Mouse (Mus musculus): ENCODE results near the gene 4932415D10Rik. TPM values are rescaled to one million over a fixed set of nuclear protein-coding genes. Genes with fewer than 3 reads are reported as not detected.

4932415D10Rik gene
- polyA plus RNA-seq (2012; ENCODE audit: insufficient read depth, insufficient read length, low replicate concordance, missing spikeins): not detected in 2 replicates

DNA sequence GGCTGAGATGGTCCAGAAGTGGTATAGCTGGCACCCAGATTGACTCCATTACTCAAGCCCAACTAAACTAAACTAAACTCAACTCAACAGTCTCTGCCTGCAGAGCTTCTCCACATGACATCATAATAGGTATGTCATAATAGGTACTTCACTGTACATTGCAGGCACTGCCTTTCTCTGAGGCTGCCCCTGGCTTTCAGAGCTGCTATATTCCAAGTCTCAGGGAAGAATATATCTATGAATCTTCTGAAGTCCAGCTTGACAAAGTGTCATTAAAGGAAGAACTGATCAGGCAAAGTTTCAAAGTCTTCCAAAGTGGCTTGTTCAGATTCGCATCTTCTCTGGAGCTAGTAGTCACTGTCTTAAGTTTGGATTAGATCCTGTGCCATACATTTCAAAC is at the start of gene 4932415D10Rik:
TSS of gene 4932415D10Rik (minus strand) at position 101 of the 400 bp plus-strand sequence.
- 94% methylated on average over 1 of the region's 1 CpGs for WGBS
- TF ChIP-seq CTCF (IDR thresholded peaks at IDR 0.05; ENCODE audit: insufficient read depth, low read depth, low read length): no peak
- TF ChIP-seq POLR2A (IDR thresholded peaks at IDR 0.05; ENCODE audit: insufficient read depth, low read depth, low read length): no peak

DNA sequence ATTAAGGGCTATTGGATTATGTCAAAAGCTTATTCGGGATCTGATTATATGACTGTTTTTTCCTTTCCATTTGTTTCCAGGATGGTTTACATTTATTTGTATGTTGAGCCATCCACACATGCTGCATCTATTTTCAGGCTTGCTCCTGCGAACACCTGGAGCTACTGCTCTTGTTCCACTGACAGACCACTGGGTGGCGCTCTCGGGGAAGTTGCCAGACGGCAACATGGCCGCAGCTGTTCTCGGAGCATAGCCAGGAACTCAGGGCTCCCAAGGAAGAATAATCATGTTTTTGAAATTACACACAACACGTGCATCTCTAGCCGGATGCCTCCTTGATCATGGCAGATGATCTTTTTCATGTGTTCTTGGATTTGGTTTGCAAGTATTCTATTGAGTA is 45.5 kb upstream of the 4932415D10Rik start:
- Histone ChIP-seq H3K4me3 (ENCODE audit: insufficient read depth, low read depth, low read length) (no peak overlapping the region), H3K4me1 (ENCODE audit: control insufficient read depth, insufficient read depth, low read length) (no peaks in the 10 kb centered on the region), H3K27ac (ENCODE audit: insufficient read depth, low read depth, low read length) (no peak overlapping the region)
- 92% methylated on average over 9 of the region's 9 CpGs for WGBS
- no peak for TF ChIP-seq CTCF (IDR thresholded peaks at IDR 0.05; ENCODE audit: insufficient read depth, low read depth, low read length)
- no peak for TF ChIP-seq POLR2A (IDR thresholded peaks at IDR 0.05; ENCODE audit: insufficient read depth, low read depth, low read length)

More for the DNA sequence above, at the start of gene 4932415D10Rik:
- Histone ChIP-seq H3K27ac (ENCODE audit: insufficient read depth, low read depth, low read length) (no peak within 1 kb of the TSS), H3K4me3 (ENCODE audit: insufficient read depth, low read depth, low read length) (no peak within 1 kb of the TSS), H3K4me1 (ENCODE audit: control insufficient read depth, insufficient read depth, low read length) (no peaks in the 10 kb centered on the region)

DNA sequence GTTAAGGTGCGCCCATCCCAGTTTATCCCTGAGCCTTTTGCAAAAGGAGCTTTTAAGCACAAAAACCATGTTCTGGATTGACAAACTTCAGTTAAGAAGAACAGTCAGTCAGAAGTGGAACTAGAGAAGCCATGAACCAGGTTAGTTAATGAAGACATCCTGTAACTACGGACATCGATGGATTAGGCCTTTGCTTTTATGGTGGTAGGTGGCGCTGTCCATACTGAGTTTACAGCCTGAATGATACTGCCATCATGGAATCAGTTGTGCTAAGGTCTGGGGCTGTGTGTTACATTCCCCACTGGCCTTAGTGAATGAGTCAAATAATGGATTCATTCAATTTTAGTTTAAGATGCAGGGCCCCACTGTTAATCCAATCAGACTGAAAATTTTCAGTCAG is 39.0 kb upstream of the 4932415D10Rik start:
- H3K27ac ChIP-seq (ENCODE audit: insufficient read depth, low read depth, low read length): no peak overlapping the region
- no peak overlapping the region for H3K4me3 ChIP-seq (ENCODE audit: insufficient read depth, low read depth, low read length)
- H3K4me1 ChIP-seq (ENCODE audit: control insufficient read depth, insufficient read depth, low read length): no peaks in the 10 kb centered on the region
- TF ChIP-seq POLR2A (IDR thresholded peaks at IDR 0.05; ENCODE audit: insufficient read depth, low read depth, low read length) (no peak), CTCF (IDR thresholded peaks at IDR 0.05; ENCODE audit: insufficient read depth, low read depth, low read length) (no peak)
- WGBS: 96% methylated on average over 4 of the region's 4 CpGs

DNA sequence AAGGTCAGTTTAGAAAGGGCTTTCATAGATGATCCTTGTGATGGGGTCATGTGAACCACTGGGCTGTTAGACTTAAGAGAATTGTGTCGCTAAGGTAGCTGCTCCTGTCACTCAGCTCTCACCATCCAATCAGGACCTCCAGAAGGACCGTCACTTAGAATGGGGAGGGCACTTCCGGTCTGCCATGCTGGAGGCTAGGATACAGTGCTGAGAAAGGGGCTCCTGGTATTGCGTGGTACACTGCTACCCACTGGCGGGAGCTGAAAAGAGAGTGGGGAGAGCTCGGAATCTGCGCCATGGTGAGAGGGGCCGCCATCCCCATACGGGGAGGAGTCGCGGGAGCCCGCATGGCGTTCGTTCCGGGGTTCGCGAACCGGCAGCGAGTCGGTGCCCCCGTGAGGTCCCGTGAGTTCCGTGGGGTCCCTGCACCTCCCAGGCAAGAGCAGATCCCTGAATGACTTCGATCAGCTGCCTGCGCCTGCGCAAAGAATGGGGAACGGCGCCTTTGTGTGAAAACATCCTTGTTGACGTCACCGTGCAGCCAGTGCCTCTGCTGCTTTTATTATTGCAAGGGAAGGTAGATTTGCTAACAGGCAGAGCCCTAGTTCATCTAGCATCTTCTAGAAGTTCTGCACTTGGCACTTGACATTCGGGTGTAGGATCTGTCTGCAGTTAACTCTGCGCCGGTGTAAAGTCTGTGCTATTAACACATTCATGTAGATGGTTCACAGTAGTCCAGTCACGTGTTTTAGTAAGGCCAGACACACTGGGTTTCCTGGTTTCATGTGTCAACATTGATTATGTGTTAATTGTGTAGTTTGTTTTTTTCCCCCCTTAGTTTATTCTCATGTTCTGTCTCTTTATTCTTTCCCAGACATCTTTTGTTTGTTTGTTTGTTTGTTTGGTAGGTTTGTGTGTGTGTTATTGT is 38.0 kb upstream of the 4932415D10Rik start, which contains the start of gene Gm4924:
TSS of gene Gm4924 (plus strand) at position 173 of the 928 bp plus-strand sequence.
- H3K4me1 ChIP-seq (ENCODE audit: control insufficient read depth, insufficient read depth, low read length): no peaks in the 10 kb centered on the region
- H3K27ac ChIP-seq (ENCODE audit: insufficient read depth, low read depth, low read length): peak within 1 kb of the TSS; percentile 89
- 2% methylated on average over 34 of the region's 34 CpGs for WGBS
- peak within 1 kb of the TSS; percentile 75 for H3K4me3 ChIP-seq (ENCODE audit: insufficient read depth, low read depth, low read length)
- TF ChIP-seq POLR2A (IDR thresholded peaks at IDR 0.05; ENCODE audit: insufficient read depth, low read depth, low read length): peak; percentile 62
- TF ChIP-seq CTCF (IDR thresholded peaks at IDR 0.05; ENCODE audit: insufficient read depth, low read depth, low read length): no peak

DNA sequence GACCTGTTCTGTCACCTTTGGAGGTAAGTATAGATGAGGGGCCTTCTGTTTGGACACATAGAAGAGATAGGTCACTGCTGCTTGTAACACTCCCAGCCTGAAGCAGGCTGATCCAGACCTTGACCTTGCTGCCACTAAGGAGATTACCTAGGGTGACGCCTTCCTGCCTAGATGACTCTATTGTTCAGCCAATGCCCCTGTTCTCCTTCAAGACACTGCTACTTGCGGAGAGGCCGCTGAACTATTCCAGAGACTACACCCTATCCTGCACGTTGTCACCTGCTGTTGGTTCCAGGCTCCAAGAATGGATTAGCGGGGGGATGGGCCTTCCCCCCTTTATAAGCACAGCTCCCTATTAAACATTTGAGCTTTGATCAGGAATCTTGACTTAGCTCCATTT is 13.4 kb upstream of the 4932415D10Rik start:
- no peak overlapping the region for H3K27ac ChIP-seq (ENCODE audit: insufficient read depth, low read depth, low read length)
- 78% methylated on average over 5 of the region's 5 CpGs for WGBS
- H3K4me1 ChIP-seq (ENCODE audit: control insufficient read depth, insufficient read depth, low read length): no peaks in the 10 kb centered on the region
- no peak for TF ChIP-seq POLR2A (IDR thresholded peaks at IDR 0.05; ENCODE audit: insufficient read depth, low read depth, low read length)
- no peak for TF ChIP-seq CTCF (IDR thresholded peaks at IDR 0.05; ENCODE audit: insufficient read depth, low read depth, low read length)
- H3K4me3 ChIP-seq (ENCODE audit: insufficient read depth, low read depth, low read length): no peak overlapping the region

DNA sequence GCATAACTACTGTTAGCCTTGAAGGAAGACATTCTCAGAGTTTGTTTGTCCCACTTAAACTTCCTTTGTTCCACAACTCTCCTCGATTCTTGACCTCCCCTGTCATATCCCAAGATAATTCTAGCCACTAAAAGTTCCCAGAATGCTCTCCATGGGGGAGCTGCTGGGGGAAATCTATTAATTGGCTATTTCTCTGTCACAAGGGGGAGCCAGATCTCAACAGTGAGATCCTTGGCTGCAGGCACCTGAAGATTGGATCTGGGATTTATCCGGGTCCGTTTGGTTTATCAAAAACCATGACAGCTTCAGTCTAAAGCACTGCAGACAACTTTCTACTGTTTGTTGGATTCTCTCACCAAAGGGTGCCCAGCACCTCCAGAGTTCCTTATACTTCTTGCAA is 3.8 kb upstream of the 4932415D10Rik start:
- WGBS: 56% methylated on average over 3 of the region's 3 CpGs
- Histone ChIP-seq H3K27ac (ENCODE audit: insufficient read depth, low read depth, low read length) (no peak overlapping the region), H3K4me3 (ENCODE audit: insufficient read depth, low read depth, low read length) (no peak overlapping the region), H3K4me1 (ENCODE audit: control insufficient read depth, insufficient read depth, low read length) (no peaks in the 10 kb centered on the region)
- no peak for TF ChIP-seq POLR2A (IDR thresholded peaks at IDR 0.05; ENCODE audit: insufficient read depth, low read depth, low read length)
- TF ChIP-seq CTCF (IDR thresholded peaks at IDR 0.05; ENCODE audit: insufficient read depth, low read depth, low read length): no peak

DNA sequence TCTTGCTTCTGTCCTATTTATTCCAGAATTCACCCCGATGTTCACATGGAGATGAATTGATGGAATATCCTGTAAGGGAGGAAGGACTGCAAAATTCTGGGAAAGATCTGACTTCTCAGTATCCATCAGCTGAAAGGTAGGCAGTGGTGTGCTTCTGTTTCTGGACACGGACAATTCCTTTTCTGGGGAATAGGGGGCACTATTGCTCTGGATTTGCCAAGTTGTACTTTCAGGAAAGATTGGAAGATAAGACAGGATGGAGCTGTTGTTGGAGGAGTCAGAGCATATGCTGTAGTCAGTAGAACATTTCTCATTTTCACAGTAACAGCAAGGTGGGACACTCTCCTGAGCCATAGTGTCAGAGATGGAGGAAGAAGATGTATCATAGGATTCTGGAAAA is 19.9 kb downstream of the 4932415D10Rik start:
- no peak for TF ChIP-seq POLR2A (IDR thresholded peaks at IDR 0.05; ENCODE audit: insufficient read depth, low read depth, low read length)
- TF ChIP-seq CTCF (IDR thresholded peaks at IDR 0.05; ENCODE audit: insufficient read depth, low read depth, low read length): no peak
- no peak overlapping the region for H3K4me3 ChIP-seq (ENCODE audit: insufficient read depth, low read depth, low read length)
- H3K27ac ChIP-seq (ENCODE audit: insufficient read depth, low read depth, low read length): no peak overlapping the region
- WGBS: 57% methylated on average over 2 of the region's 2 CpGs
- H3K4me1 ChIP-seq (ENCODE audit: control insufficient read depth, insufficient read depth, low read length): no peaks in the 10 kb centered on the region

DNA sequence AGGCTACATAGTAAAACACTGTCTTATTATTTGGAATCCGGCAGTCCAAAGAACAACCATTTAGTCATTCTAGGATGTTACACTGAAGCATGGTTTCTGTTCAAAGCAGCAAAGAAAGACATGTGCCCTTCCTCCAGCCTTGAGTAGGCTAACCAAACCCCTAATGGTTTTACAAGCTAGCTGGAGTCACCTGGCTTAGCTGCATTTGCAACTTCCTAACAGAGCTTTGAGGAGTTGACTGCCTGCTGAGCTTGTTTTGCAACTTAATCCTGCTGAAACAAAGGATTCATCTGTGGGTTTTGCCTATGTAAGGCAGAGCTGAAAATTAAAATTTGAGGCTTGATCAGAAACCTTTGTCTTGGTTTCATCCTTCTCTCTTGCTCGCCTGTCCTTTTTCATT is 59.1 kb downstream of the 4932415D10Rik start:
- no peak overlapping the region for H3K4me3 ChIP-seq (ENCODE audit: insufficient read depth, low read depth, low read length)
- WGBS: 85% methylated on average over 2 of the region's 2 CpGs
- no peaks in the 10 kb centered on the region for H3K4me1 ChIP-seq (ENCODE audit: control insufficient read depth, insufficient read depth, low read length)
- no peak for TF ChIP-seq CTCF (IDR thresholded peaks at IDR 0.05; ENCODE audit: insufficient read depth, low read depth, low read length)
- H3K27ac ChIP-seq (ENCODE audit: insufficient read depth, low read depth, low read length): no peak overlapping the region

DNA sequence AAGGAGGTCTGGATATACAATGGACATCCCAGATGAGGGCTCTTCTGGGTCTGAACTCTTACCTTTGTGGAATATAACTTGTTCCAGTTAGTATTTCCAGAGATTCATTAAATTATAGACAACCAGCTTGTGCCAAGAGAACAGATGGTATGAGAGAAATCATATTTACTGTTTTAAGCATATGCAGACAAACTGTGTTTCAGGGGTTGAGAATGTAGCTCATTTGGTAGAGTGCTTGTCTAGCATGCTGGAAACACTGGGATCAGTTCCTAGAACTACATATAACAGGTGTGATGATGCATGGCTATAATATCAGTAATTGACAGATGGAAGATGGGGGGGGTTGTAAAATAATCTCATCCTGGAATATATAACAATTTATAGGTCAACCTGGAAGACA is 71.4 kb downstream of the 4932415D10Rik start:
- H3K27ac ChIP-seq (ENCODE audit: insufficient read depth, low read depth, low read length): no peak overlapping the region
- no peak overlapping the region for H3K4me3 ChIP-seq (ENCODE audit: insufficient read depth, low read depth, low read length)
- no peaks in the 10 kb centered on the region for H3K4me1 ChIP-seq (ENCODE audit: control insufficient read depth, insufficient read depth, low read length)
- TF ChIP-seq CTCF (IDR thresholded peaks at IDR 0.05; ENCODE audit: insufficient read depth, low read depth, low read length) (no peak), POLR2A (IDR thresholded peaks at IDR 0.05; ENCODE audit: insufficient read depth, low read depth, low read length) (no peak)
